Mouse (Mus musculus) embryonic facial prominence, embryonic 11.5 days (tissue): ENCODE data around the gene Rab11fip3. TPM values are rescaled to one million over a fixed set of nuclear protein-coding genes. Genes with fewer than 3 reads are reported as not detected.

Source experiments
- ATAC-seq: fragments of 200-750 bp; cut with Nextera tagmentation; replicated peaks from 2 replicates; pipeline ENCODE4 v1.8.0; 2017; ENCODE audit warnings: low read depth; ENCODE audit not compliant: insufficient number of reproducible peaks, low FRiP score, low TSS enrichment
- DNase-seq: peaks from one replicate; pipeline ENCODE4 v3.0.0-alpha.2; 2015; ENCODE audit warnings: low spot score
- H3K27ac ChIP-seq: fragments of 300-500 bp; sonication (generic); replicated peaks from 2 replicates; pipeline ENCODE4 v1.5.1; 2014; ENCODE audit warnings: mild to moderate bottlenecking, low read depth, low read length, control low read depth
- H3K27me3 ChIP-seq: fragments of 300-500 bp; sonication (generic); 2 replicates; pipeline ENCODE4 v1.6.1; 2014; ENCODE audit warnings: mild to moderate bottlenecking, low read length, moderate library complexity, mixed read lengths; ENCODE audit not compliant: control insufficient read depth, insufficient read depth
- H3K36me3 ChIP-seq: fragments of 300-500 bp; sonication (generic); replicated peaks from 2 replicates; pipeline ENCODE4 v1.6.1; 2014; ENCODE audit warnings: low read depth, mild to moderate bottlenecking, low read length, moderate library complexity, mixed read lengths; ENCODE audit not compliant: control insufficient read depth, insufficient read depth
- H3K4me1 ChIP-seq: fragments of 300-500 bp; sonication (generic); 2 replicates; pipeline ENCODE4 v1.6.1; 2014; ENCODE audit warnings: low read length, mixed read lengths; ENCODE audit not compliant: control insufficient read depth, insufficient read depth
- H3K4me2 ChIP-seq: fragments of 300-500 bp; sonication (generic); 2 replicates; pipeline ENCODE4 v1.6.1; 2014; ENCODE audit warnings: low read depth, mild to moderate bottlenecking, control low read depth, low read length, moderate library complexity
- H3K4me3 ChIP-seq: fragments of 300-500 bp; sonication (generic); 2 replicates; pipeline ENCODE4 v1.5.1; 2014; ENCODE audit warnings: low read depth, low read length, control low read depth
- H3K9ac ChIP-seq: fragments of 300-500 bp; sonication (generic); replicated peaks from 2 replicates; pipeline ENCODE4 v1.6.1; 2014; ENCODE audit warnings: mild to moderate bottlenecking, control low read depth, low read length
- H3K9me3 ChIP-seq: fragments of 300-500 bp; sonication (generic); replicated peaks from 2 replicates; pipeline ENCODE4 v1.6.1; 2016; ENCODE audit warnings: mild to moderate bottlenecking, low read length, inconsistent platforms, mixed read lengths; ENCODE audit not compliant: control insufficient read depth
- WGBS: fragments of 180-500 bp; shearing (Covaris S2); extraction: QIAGEN DNeasy Blood & Tissue Kit; methylation state at CpG from one replicate; pipeline ENCODE4 v1.1.7; 2014; 5-methylcytosine and 5-hydroxymethylcytosine counted together
- polyA plus RNA-seq: library from polyadenylated mRNA; unstranded; fragments of >200 nt; fragmentation: Nextera tagmentation; extraction: Ambion mirVana; gene quantifications from 2 replicates; pipeline ENCODE4 v1.2.1, GENCODE M21; 2014

Gene Rab11fip3
- polyA plus RNA-seq, 1 experiment from 2014 or later, result 12.9 TPM

DNA sequence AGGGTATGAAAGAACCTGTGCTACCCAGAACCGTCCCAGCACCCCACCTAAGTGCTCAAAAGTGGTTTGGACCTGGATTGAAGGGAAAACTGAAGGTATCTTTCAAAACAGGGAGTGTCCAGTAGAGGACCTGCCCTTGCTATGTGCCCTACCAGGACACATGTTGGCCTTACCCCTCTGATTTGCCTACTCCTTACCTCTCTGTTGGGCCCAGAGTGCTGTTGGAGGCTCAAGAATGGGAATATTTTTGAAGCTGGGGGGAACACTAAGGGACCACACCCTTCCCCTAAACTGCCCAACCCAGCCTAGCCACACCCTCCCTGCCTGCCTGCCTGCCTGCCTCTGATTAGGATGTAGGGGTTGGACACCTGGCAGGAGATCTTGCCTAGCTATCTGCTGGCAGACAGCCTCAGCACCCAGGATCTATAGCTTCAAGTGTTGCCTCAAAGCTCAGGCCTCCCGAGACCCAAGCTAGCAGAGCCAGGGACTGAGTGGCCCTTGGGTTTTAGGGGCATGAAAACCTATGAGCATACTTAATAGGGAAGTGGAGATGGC, 126.7 kb downstream of the Rab11fip3 start:
- 77% methylated on average over 2 of the region's 2 CpGs for WGBS
- peak overlapping the region; percentile 19 for H3K9ac ChIP-seq
- ATAC-seq, result no peak

GRCm38 (mm10) chr17:25941511-25942241, 127.7 kb downstream of the Rab11fip3 start:
- ATAC-seq, result peak; percentile 40; the same call in 1 of the 2 replicates

More for the DNA sequence above, 126.7 kb downstream of the Rab11fip3 start:
- Histone ChIP-seq H3K27ac (no peak overlapping the region), H3K4me3 (peak overlapping the region; percentile 70; the same call in 1 of the 2 replicates), H3K27me3 (no peaks in the 10 kb centered on the region), H3K4me1 (no peaks in the 10 kb centered on the region; the same call in 1 of the 2 replicates), H3K36me3 (no peaks in the 10 kb centered on the region), H3K4me2 (no peak overlapping the region), H3K9me3 (no peaks in the 10 kb centered on the region)
- no peak for DNase-seq

More at GRCm38 (mm10) chr17:25941511-25942241, 127.7 kb downstream of the Rab11fip3 start:
- H3K4me3 ChIP-seq, result peak overlapping the region; percentile 70
- no peaks in the 10 kb centered on the region for H3K27me3 ChIP-seq
- H3K9me3 ChIP-seq, result no peaks in the 10 kb centered on the region
- H3K27ac ChIP-seq, result peak overlapping the region; percentile 87
- H3K9ac ChIP-seq, result peak overlapping the region; percentile 93
- DNase-seq, result peak; percentile 76
- no peaks in the 10 kb centered on the region; the same call in 1 of the 2 replicates for H3K4me1 ChIP-seq
- no peaks in the 10 kb centered on the region; the same call in 1 of the 2 replicates for H3K36me3 ChIP-seq
- peak overlapping the region; percentile 55 for H3K4me2 ChIP-seq
- WGBS, result 4% methylated on average over 53 of the region's 54 CpGs

Other genes starting within 250 kb of the Rab11fip3 start
- 24.5 and 26.9 TPM in 2 replicates for gene Wdr24, start 245.9 kb downstream of the Rab11fip3 start, polyA plus RNA-seq
- 42.0 and 47.7 TPM in 2 replicates for gene Jmjd8, start 240.7 kb downstream of the Rab11fip3 start, polyA plus RNA-seq
- 323 and 352 TPM in 2 replicates for gene Stub1, start 236.2 kb downstream of the Rab11fip3 start, polyA plus RNA-seq
- gene Rhbdl1, start 232.3 kb downstream of the Rab11fip3 start, polyA plus RNA-seq, result 1.1 and 1.5 TPM in 2 replicates
- 0.36 and 1.2 TPM in 2 replicates for gene Gm20683, start 227.8 kb downstream of the Rab11fip3 start, polyA plus RNA-seq
- gene Rhot2, start 224.7 kb downstream of the Rab11fip3 start, polyA plus RNA-seq, result 7.1 and 9.7 TPM in 2 replicates
- 14.7 and 15.1 TPM in 2 replicates for gene Wdr90, start 208.1 kb downstream of the Rab11fip3 start, polyA plus RNA-seq
- 7.3 and 9.5 TPM in 2 replicates for gene Mcrip2, start 200.8 kb downstream of the Rab11fip3 start, polyA plus RNA-seq
- gene Mettl26, start 194.5 kb downstream of the Rab11fip3 start, polyA plus RNA-seq, result 49.8 and 63.3 TPM in 2 replicates
- 0.63 and 0.87 TPM in 2 replicates for gene Wfikkn1, start 188.7 kb downstream of the Rab11fip3 start, polyA plus RNA-seq
- 17.6 and 18.7 TPM in 2 replicates for gene Rab40c, start 149.8 kb downstream of the Rab11fip3 start, polyA plus RNA-seq
- gene Pigq, start 124.6 kb downstream of the Rab11fip3 start, polyA plus RNA-seq, result 40.2 and 41.4 TPM in 2 replicates
- 0.15 TPM in 1 of 2 replicates, not detected in the other for gene Nhlrc4, start 124.6 kb downstream of the Rab11fip3 start, polyA plus RNA-seq
- 0.15 and 0.49 TPM in 2 replicates for gene A930017K11Rik, start 117.0 kb downstream of the Rab11fip3 start, polyA plus RNA-seq
- 17.4 and 20.2 TPM in 2 replicates for gene Capn15, start 83.8 kb downstream of the Rab11fip3 start, polyA plus RNA-seq
- 18.8 and 19.0 TPM in 2 replicates for gene Decr2, start 20.8 kb upstream of the Rab11fip3 start, polyA plus RNA-seq
- 91.2 and 104 TPM in 2 replicates for gene Nme4, start 26.0 kb upstream of the Rab11fip3 start, polyA plus RNA-seq
- gene Tmem8, start 43.7 kb upstream of the Rab11fip3 start, polyA plus RNA-seq, result 0.48 and 0.92 TPM in 2 replicates
- 250 and 261 TPM in 2 replicates for gene Mrpl28, start 53.9 kb upstream of the Rab11fip3 start, polyA plus RNA-seq
- 12.8 and 17.9 TPM in 2 replicates for gene Axin1, start 69.1 kb upstream of the Rab11fip3 start, polyA plus RNA-seq
- gene Pdia2, start 129.5 kb upstream of the Rab11fip3 start, polyA plus RNA-seq, result 0.48 and 0.64 TPM in 2 replicates
- 2.0 and 3.0 TPM in 2 replicates for gene Rgs11, start 133.4 kb upstream of the Rab11fip3 start, polyA plus RNA-seq
- 15.9 and 21.1 TPM in 2 replicates for gene Arhgdig, start 138.2 kb upstream of the Rab11fip3 start, polyA plus RNA-seq
- 21.3 and 21.7 TPM in 2 replicates for gene Fam234a, start 174.7 kb upstream of the Rab11fip3 start, polyA plus RNA-seq
- 140 and 147 TPM in 2 replicates for gene Luc7l, start 183.3 kb upstream of the Rab11fip3 start, polyA plus RNA-seq